Mouse (Mus musculus) heart, adult 2 months (tissue): ENCODE measurements around the gene Slc16a3. TPM values are rescaled to one million over a fixed set of nuclear protein-coding genes. Genes with fewer than 3 reads are reported as not detected.

ENCODE experiments used
- DNase-seq, 2 experiments: peaks; one replicate each; pipeline ENCODE4 v3.0.0; 2021
- H3K27ac ChIP-seq: fragments of 200-600 bp; 2 replicates; pipeline ENCODE4 v1.8.1; 2022
- H3K27me3 ChIP-seq: fragments of 200-500 bp; 2 replicates; pipeline ENCODE4 v1.6.1; 2012; ENCODE audit warnings: mild to moderate bottlenecking, low read length, inconsistent platforms, mixed read lengths; ENCODE audit not compliant: control insufficient read depth, insufficient read depth
- H3K36me3 ChIP-seq: fragments of 200-500 bp; 2 replicates; pipeline ENCODE4 v1.6.1; 2012; ENCODE audit warnings: low read length, inconsistent platforms; ENCODE audit not compliant: control insufficient read depth, insufficient read depth
- H3K4me1 ChIP-seq: fragments of 200-500 bp; 2 replicates; pipeline ENCODE4 v1.6.1; 2011; ENCODE audit warnings: low read length; ENCODE audit not compliant: control insufficient read depth, insufficient read depth
- H3K4me3 ChIP-seq: fragments of 200-600 bp; 2 replicates; pipeline ENCODE4 v1.8.1; 2022
- H3K79me2 ChIP-seq: fragments of 200-500 bp; replicated peaks from 2 replicates; pipeline ENCODE4 v1.6.1; 2012; ENCODE audit warnings: mild to moderate bottlenecking, inconsistent platforms, low read length, moderate library complexity, mixed read lengths; ENCODE audit not compliant: control insufficient read depth, insufficient read depth
- H3K9ac ChIP-seq: fragments of 200-500 bp; 2 replicates; pipeline ENCODE4 v1.6.1; 2012; ENCODE audit warnings: low read depth, mild to moderate bottlenecking, control low read depth, inconsistent platforms, low read length, mixed read lengths
- CTCF ChIP-seq: fragments of 200-600 bp; IDR thresholded peaks from 2 replicates; pipeline ENCODE4 v1.8.1; 2022; ENCODE audit warnings: antibody characterized with exemption, mild to moderate bottlenecking, moderate library complexity
- EP300 ChIP-seq: fragments of 200-500 bp; IDR thresholded peaks from 2 replicates; pipeline ENCODE4 v1.6.1; 2011; ENCODE audit warnings: low read depth, low read length, control low read depth; ENCODE audit not compliant: insufficient read depth
- POLR2A ChIP-seq: fragments of 200-500 bp; IDR thresholded peaks from 2 replicates; pipeline ENCODE4 v1.6.1; 2011; ENCODE audit warnings: mild to moderate bottlenecking, low read depth, low read length, control low read depth; ENCODE audit not compliant: insufficient read depth
- whole genome bisulfite sequencing: fragments of 180-500 bp; shearing (Covaris S2); methylation state at CpG from one replicate; pipeline ENCODE4 v1.1.7; 2018; 5-methylcytosine and 5-hydroxymethylcytosine counted together
- intact Hi-C: fragments of 180-260 bp; cut with DNase I; formaldehyde crosslinking; loops from one replicate; pipeline ENCODE4 v1.15.1; 2025
- polyA plus RNA-seq: library from polyadenylated mRNA; depleted of rRNA; stranded (reverse); fragments of >200 nt; gene quantifications from 2 replicates; pipeline ENCODE4 v1.2.3, GENCODE M21; 2012
- total RNA-seq, 2 experiments: library from RNA; stranded (reverse); gene quantifications; 2 replicates each; pipeline ENCODE4 v1.2.3; 2021

Slc16a3 gene
- total and polyA plus RNA-seq, 3 experiments, result 1.2 to 4.0 (median 1.3) TPM

GRCm38 (mm10) chr11:120928468-120928867, 19.8 kb upstream of the Slc16a3 start:
- Histone ChIP-seq H3K79me2 (no peaks in the 10 kb centered on the region), H3K4me1 (peaks cover 4% of the 10 kb centered on the region; the same call in 1 of the 2 replicates), H3K36me3 (no peaks in the 10 kb centered on the region), H3K9ac (no peak overlapping the region), H3K27me3 (no peaks in the 10 kb centered on the region), H3K27ac (no peak overlapping the region), H3K4me3 (no peak overlapping the region)
- no peak for DNase-seq
- 86% methylated on average over 4 of the region's 4 CpGs for WGBS
- TF ChIP-seq POLR2A (no peak), CTCF (no peak), EP300 (no peak)
- intact Hi-C loops, result no loop called here

DNA sequence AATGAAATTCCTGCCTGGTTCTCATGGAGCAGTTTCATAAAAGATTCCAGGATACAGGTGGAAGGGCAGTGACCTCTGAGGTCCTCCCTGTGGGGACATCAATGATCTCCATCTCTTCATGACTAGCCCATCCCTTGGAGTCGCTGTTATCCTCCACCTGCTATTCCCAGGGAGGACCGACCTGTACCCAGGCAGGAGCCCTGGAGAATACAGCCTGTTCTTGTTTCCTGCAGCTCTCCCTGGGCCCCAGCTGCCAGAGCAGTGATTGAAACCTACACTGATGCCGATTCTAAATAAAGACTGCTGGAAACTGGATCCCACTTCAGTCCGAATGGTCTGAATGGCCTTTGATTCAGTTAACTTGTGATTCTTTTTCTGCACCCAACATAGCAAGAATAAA, 16.8 kb upstream of the Slc16a3 start:
- Histone ChIP-seq H3K27me3 (no peaks in the 10 kb centered on the region), H3K9ac (no peak overlapping the region), H3K4me3 (no peak overlapping the region), H3K4me1 (peaks cover 4% of the 10 kb centered on the region; the same call in 1 of the 2 replicates), H3K79me2 (no peaks in the 10 kb centered on the region), H3K27ac (no peak overlapping the region), H3K36me3 (no peaks in the 10 kb centered on the region)
- TF ChIP-seq POLR2A (no peak), EP300 (no peak), CTCF (no peak)
- 89% methylated on average over 4 of the region's 4 CpGs for WGBS
- DNase-seq, result no peak
- intact Hi-C loops, result no loop called here

DNA sequence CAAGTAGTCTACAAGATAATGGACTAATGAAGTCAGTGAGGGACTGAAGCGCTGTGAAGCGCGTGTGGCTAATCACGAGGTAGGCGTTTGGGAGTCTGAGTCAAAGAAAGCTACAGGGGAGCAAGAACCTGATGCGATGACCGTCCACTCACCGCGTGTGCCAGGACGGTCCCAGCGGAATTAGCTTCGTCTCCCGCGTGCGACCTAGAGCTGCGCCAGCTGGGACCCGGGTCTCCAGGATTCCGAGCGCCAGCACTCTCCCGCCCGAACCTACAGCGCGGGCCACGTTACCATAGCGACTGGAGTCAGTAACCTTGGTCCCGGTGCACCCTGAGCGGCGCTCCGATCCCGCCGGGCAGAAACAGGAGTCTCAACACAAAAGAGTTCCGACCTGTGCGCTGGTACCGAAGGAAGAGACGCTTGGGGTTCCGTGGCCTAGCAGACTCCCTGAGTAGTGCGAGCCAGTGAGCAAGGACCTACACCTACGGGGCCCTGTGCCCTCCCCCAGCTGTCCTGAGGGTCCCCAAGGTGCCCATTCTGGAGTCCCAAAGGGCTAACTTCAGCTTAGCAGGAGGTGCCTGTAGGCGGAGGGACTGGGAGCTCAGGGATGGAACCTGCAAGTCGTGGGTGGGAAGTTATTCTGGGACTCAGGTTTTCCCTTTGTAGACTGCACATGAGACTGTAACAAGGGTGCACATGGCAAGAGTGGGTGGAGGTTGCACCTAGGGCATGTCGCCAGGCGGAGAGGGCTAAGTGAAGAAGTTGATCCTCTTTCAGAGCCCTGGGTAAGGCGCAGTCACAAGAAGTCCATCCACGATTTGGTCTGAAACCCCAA, 15.5 kb upstream of the Slc16a3 start, which contains the start of gene Ccdc57:
Gene Ccdc57, minus strand, starts transcription at position 309 of the 835 bp plus-strand sequence.
- peak; percentile 88 to 92 for DNase-seq
- Histone ChIP-seq H3K79me2 (no peaks in the 10 kb centered on the region), H3K36me3 (no peaks in the 10 kb centered on the region), H3K27ac (peak within 1 kb of the TSS; percentile 61), H3K4me3 (peak within 1 kb of the TSS; percentile 71), H3K9ac (peak within 1 kb of the TSS; percentile 81), H3K27me3 (no peaks in the 10 kb centered on the region), H3K4me1 (peaks cover 4% of the 10 kb centered on the region; the same call in 1 of the 2 replicates)
- peak; percentile 38; the same call in 1 of the 2 replicates for TF ChIP-seq POLR2A
- TF ChIP-seq CTCF, result no peak
- peak; percentile 39; the same call in 1 of the 2 replicates for TF ChIP-seq EP300
- intact Hi-C loops, result loop anchor here (2.0 kb wide), 1 partner anchor 18 kb away; no protein-coding TSS in a partner anchor
- 10% methylated on average over 44 of the region's 44 CpGs for WGBS

DNA sequence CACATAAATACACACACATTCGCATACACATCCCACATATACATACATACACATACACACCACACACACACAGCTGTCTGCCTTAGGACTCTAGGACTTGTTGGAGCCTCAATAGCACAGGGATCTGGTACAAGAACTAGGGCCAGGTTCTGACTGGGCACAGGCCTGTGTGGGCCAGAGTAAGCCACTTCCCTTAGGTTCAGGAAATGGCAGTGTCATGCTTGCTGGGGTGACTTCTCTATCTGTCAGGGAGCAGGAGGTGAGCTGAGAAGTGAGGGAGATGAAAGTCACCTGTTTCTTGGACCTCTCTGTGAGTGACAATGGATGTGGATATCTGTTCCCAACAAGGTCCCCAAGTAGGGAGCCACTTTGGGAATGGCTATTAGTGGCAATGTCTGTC, 10.3 kb upstream of the Slc16a3 start:
- Histone ChIP-seq H3K27ac (no peak overlapping the region), H3K27me3 (no peaks in the 10 kb centered on the region), H3K4me1 (peaks cover 3% of the 10 kb centered on the region; the same call in 1 of the 2 replicates), H3K4me3 (no peak overlapping the region), H3K9ac (no peak overlapping the region), H3K36me3 (no peaks in the 10 kb centered on the region), H3K79me2 (no peaks in the 10 kb centered on the region)
- TF ChIP-seq EP300, result no peak
- TF ChIP-seq CTCF, result no peak
- no peak for TF ChIP-seq POLR2A
- DNase-seq, result no peak
- WGBS, result 97% methylated on average over 1 of the region's 1 CpGs
- intact Hi-C loops, result no loop called here

DNA sequence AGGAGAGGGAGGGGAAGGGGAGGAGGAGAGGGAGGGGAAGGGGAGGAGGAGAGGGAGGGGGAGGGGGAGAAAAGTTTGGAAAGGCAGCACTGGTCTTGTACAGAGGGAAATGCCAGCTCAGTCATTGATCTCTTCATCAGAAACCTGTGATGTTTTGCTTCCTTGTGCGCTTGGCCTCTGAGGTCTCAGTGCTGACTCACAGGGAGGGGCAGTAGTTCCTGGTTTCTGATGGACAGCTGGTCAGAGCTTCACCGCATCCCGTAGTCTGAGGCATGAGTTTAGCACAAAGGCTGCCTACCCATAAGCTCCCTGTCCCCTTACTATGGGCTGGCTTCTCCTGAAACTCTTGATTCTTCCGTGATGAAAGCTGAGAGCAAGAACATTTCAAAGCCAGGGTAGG, 9.5 kb upstream of the Slc16a3 start:
- H3K4me3 ChIP-seq, result no peak overlapping the region
- H3K27me3 ChIP-seq, result no peaks in the 10 kb centered on the region
- H3K36me3 ChIP-seq, result no peaks in the 10 kb centered on the region
- TF ChIP-seq CTCF (no peak), EP300 (no peak), POLR2A (no peak)
- 27% methylated on average over 4 of the region's 4 CpGs for WGBS
- no peak for DNase-seq
- H3K79me2 ChIP-seq, result no peaks in the 10 kb centered on the region
- intact Hi-C loops, result no loop called here
- no peak overlapping the region for H3K27ac ChIP-seq
- H3K9ac ChIP-seq, result no peak overlapping the region
- no peaks in the 10 kb centered on the region for H3K4me1 ChIP-seq
